Mouse (Mus musculus) G1E (cell line): ENCODE measurements around the gene Tmem37.

ENCODE experiments used
- CTCF ChIP-seq: IDR thresholded peaks from 2 replicates; pipeline ENCODE4 v1.5.1; 2012; ENCODE audit warnings: low read depth, low read length, inconsistent platforms, mixed read lengths
- GATA1 ChIP-seq: IDR thresholded peaks from 2 replicates; pipeline ENCODE4 v1.6.1; 2012; ENCODE audit warnings: borderline replicate concordance, low read length, inconsistent platforms, mixed read lengths
- GATA2 ChIP-seq: IDR thresholded peaks from 2 replicates; pipeline ENCODE4 v1.6.1; 2012; ENCODE audit warnings: low read depth, low read length, inconsistent platforms, borderline replicate concordance
- POLR2AphosphoS5 ChIP-seq: IDR thresholded peaks from 2 replicates; pipeline ENCODE4 v1.6.1; 2012; ENCODE audit warnings: low read depth, low read length, inconsistent platforms; ENCODE audit not compliant: insufficient replicate concordance
- TAL1 ChIP-seq: conservative IDR thresholded peaks from 2 replicates; pipeline ENCODE4 v1.6.1; 2012; ENCODE audit warnings: low read depth, low read length, inconsistent platforms, mixed read lengths

DNA sequence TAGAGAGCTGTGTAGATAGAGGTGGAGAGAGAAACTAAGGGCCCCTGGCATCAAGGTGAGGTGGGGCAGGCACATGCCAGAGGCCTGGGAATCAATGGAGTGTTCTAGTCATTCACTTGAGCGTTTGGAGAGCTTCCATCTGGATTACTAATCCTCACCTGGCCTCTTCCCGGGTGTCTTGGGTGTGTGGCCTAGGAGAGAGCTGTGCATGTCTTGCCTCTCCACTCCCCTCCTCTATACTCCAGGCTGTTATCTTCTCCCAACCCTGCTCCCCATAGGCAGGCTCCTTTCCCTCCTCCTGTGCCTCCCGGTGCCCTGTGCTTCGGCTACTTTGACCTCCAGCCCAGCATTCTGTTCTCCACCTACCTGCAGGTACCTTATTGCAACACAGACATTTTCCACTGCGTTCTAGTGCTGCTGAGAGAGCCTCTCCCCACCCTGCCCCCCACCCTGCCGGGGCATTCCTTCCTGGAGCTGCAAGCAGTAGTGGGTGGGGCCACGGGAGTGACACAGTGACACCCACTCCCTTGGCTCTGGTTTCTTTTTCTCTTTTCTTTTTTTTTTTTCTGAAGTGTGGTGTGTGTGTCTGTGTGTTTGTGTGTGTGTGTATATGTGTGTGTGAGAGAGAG lies 9.2 kb upstream of the Tmem37 start:
- TF ChIP-seq CTCF (no peak), TAL1 (no peak), POLR2AphosphoS5 (no peak), GATA1 (no peak), GATA2 (no peak)
